Mouse (Mus musculus) lung, adult 2 months (tissue): ENCODE measurements around the gene Lamp2.

Experiments
- CTCF ChIP-seq: fragments of 200-500 bp; IDR thresholded peaks from 2 replicates; pipeline ENCODE4 v1.5.1; 2011; ENCODE audit warnings: mild to moderate bottlenecking, low read length, control low read depth; ENCODE audit not compliant: insufficient read depth
- POLR2A ChIP-seq: fragments of 200-500 bp; IDR thresholded peaks from 2 replicates; pipeline ENCODE4 v1.6.1; 2011; ENCODE audit warnings: low read depth, mild to moderate bottlenecking, control low read depth, low read length, borderline replicate concordance; ENCODE audit errors: extremely low read depth

DNA sequence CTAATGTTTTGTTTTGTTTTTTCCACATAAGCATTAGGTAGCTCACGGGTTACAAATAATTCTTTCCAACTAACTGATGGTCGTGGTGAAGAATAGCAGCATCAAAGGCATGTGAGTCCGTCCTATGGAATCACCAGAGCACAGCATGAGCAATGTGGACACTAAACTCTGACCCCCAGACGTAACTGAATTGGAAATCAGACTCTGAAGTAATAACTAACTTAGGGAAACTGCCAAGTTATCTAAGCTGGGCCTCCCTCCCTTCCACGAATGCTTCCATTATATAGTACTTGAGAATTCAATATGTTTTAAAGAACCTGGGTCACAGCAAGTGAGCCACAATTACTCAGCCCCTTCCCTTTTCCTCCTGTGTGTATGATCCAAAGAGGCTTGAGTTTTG lies 53.3 kb downstream of the Lamp2 start:
- TF ChIP-seq CTCF, result no peak
- no peak for TF ChIP-seq POLR2A
